Mouse (Mus musculus) ES-E14 (cell line): ENCODE measurements around the gene Abcc10. TPM values are rescaled to one million over a fixed set of nuclear protein-coding genes. Genes with fewer than 3 reads are reported as not detected.

Source experiments
- DNase-seq: peaks from one replicate; pipeline ENCODE4 v3.0.0-alpha.2; 2013; ENCODE audit warnings: low read depth, low spot score
- H3K27ac ChIP-seq: 2 replicates; pipeline ENCODE4 v1.5.1; 2012; ENCODE audit warnings: low read depth, mild to moderate bottlenecking, low read length, moderate library complexity, mixed read lengths; ENCODE audit not compliant: poor library complexity, insufficient read depth, severe bottlenecking
- H3K36me3 ChIP-seq: 2 replicates; pipeline ENCODE4 v1.6.1; 2012; ENCODE audit warnings: mild to moderate bottlenecking, low read length, moderate library complexity, mixed read lengths; ENCODE audit not compliant: control insufficient read depth, poor library complexity, insufficient read depth, severe bottlenecking
- H3K4me1 ChIP-seq, 2 experiments: fragments of 150-350 bp in 1 of 2; sonication (generic) in 1 of 2; 2 replicates each; pipeline ENCODE4 v1.6.1; 2012; ENCODE audit warnings: low read length in 2 of 2, mild to moderate bottlenecking in 1 of 2, mixed read lengths in 1 of 2; ENCODE audit not compliant: control insufficient read depth in 2 of 2, insufficient read depth in 2 of 2, poor library complexity in 1 of 2
- H3K4me3 ChIP-seq, 2 experiments: fragments of 150-350 bp in 1 of 2; sonication (generic) in 1 of 2; 2 replicates each; pipeline ENCODE4 v1.5.1; 2012; ENCODE audit warnings: low read length in 2 of 2, low read depth in 1 of 2, mild to moderate bottlenecking in 1 of 2, mixed read lengths in 1 of 2; ENCODE audit not compliant: insufficient read depth in 1 of 2, poor library complexity in 1 of 2, severe bottlenecking in 1 of 2
- H3K9ac ChIP-seq: 2 replicates; pipeline ENCODE4 v1.6.1; 2012; ENCODE audit warnings: low read depth, mild to moderate bottlenecking, low read length, mixed read lengths; ENCODE audit not compliant: poor library complexity, insufficient read depth, severe bottlenecking
- H3K9me3 ChIP-seq: fragments of 150-350 bp; sonication (generic); 2 replicates; pipeline ENCODE4 v1.6.1; 2012; ENCODE audit warnings: low read depth, mild to moderate bottlenecking, low read length; ENCODE audit not compliant: control insufficient read depth, insufficient read depth
- CHD2 ChIP-seq: IDR thresholded peaks from 2 replicates; pipeline ENCODE4 v1.6.1; 2014; ENCODE audit warnings: mild to moderate bottlenecking, low read depth, low read length, inconsistent platforms
- HCFC1 ChIP-seq: IDR thresholded peaks from 2 replicates; pipeline ENCODE4 v1.6.1; 2012; ENCODE audit warnings: low read length, inconsistent platforms, borderline replicate concordance; ENCODE audit not compliant: insufficient read depth
- MAFK ChIP-seq: IDR thresholded peaks from 2 replicates; pipeline ENCODE4 v1.6.1; 2014; ENCODE audit warnings: mild to moderate bottlenecking, low read depth, low read length, inconsistent platforms; ENCODE audit not compliant: insufficient read depth
- ZC3H11A ChIP-seq: IDR thresholded peaks from 2 replicates; pipeline ENCODE4 v1.6.1; 2012; ENCODE audit warnings: low read depth, mild to moderate bottlenecking, inconsistent platforms, low read length, borderline replicate concordance
- ZNF384 ChIP-seq: IDR thresholded peaks from 2 replicates; pipeline ENCODE4 v1.6.1; 2012; ENCODE audit warnings: low read depth, low read length, inconsistent platforms
- in situ Hi-C, 2 experiments: fragments of 600-800 bp; cut with MboI; formaldehyde crosslinking; loops; one replicate each; pipeline ENCODE4 v1.15.1; 2025; ENCODE audit warnings: low sequenced_read_pairs in 2 of 2, inconsistent platforms in 1 of 2; ENCODE audit not compliant: unreplicated experiment in 2 of 2
- total RNA-seq: library from RNA; depleted of rRNA; stranded (reverse); fragments of 300-350 nt; gene quantifications from 2 replicates; pipeline ENCODE4 v1.2.3, GENCODE M21; 2012

Gene Abcc10
- total RNA-seq, 1 experiment = 17.2 TPM

DNA sequence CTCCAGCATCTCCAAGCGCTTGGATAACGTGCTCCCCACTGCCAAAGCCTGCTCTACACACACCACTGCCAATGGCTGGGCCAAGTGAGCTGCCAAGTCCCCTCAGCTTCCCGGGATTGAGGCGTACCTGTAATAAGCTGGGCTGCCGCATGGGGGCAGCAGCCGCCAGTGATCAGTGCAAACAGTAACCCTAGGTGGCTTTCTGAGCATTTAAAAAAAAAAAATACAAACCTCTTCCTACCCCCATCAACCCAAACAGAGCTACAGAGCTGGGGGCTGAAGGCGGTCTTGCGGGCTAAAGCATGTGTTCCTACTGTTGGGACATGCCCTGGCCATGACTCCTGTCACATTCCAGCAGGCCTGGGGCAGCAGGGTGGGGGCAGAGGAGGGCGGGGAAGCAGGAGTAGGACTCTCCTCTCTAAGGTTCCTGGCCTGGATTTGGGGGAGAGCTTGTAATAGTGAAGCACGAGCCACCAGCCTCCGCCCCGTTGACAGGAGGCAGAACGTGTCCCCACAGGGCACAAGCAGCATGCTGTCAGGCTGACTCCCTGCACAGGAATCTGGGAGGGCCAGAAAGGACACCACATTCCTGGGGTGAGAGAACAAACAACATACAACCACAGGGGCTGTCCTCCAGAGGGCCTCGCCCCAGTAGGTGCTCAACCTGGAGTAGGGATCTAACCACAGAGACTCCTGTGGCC is 62.1 kb downstream of the Abcc10 start:
- Histone ChIP-seq H3K36me3 (peaks cover 65% of the 10 kb centered on the region), H3K4me1 (peaks cover 8 to 30% of the 10 kb centered on the region in 2 experiments; a peak in 3 of 4 replicates), H3K9ac (0 out of 2 replicates have a peak overlapping the region, but pooled peaks have one; percentile 11), H3K9me3 (no peaks in the 10 kb centered on the region), H3K27ac (peak overlapping the region; percentile 64; the same call in 1 of the 2 replicates), H3K4me3 (no peak overlapping the region)
- DNase-seq = peak; percentile 65
- TF ChIP-seq MAFK (no peak), ZNF384 (peak; percentile 97), ZC3H11A (peak; percentile 24; the same call in 1 of the 2 replicates), CHD2 (no peak; the same call in 1 of the 2 replicates)
- in situ Hi-C loops = no loop called here

DNA sequence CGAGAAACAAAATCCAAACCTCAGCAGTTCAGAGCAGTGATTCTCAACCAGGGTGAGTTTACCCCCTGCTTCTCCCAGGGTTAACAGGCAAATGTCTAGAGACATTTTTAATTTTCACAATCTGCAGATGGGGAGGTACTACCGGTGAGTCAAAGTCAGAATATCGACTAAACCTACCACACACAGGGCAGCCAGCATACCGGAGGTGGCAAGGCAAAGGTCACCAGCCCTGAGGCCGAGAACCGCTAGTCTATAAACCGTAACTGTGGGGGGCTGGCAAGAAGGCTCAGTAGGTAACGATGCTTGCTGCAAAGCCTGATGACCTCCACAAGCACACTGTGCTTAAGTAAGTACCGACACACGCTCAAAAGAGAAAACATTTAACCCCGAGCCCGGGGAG is 62.6 kb downstream of the Abcc10 start:
- in situ Hi-C loops = no loop called here
- Histone ChIP-seq H3K27ac (peak overlapping the region; percentile 18; the same call in 1 of the 2 replicates), H3K4me1 (peaks cover 8 to 35% of the 10 kb centered on the region in 2 experiments; a peak in 3 of 4 replicates), H3K36me3 (peaks cover 65% of the 10 kb centered on the region), H3K9ac (0 out of 2 replicates have a peak overlapping the region, but pooled peaks have one; percentile 11), H3K4me3 (no peak overlapping the region), H3K9me3 (no peaks in the 10 kb centered on the region)
- TF ChIP-seq ZC3H11A (no peak), HCFC1 (no peak), CHD2 (no peak), ZNF384 (no peak), MAFK (no peak)
- no peak for DNase-seq

DNA sequence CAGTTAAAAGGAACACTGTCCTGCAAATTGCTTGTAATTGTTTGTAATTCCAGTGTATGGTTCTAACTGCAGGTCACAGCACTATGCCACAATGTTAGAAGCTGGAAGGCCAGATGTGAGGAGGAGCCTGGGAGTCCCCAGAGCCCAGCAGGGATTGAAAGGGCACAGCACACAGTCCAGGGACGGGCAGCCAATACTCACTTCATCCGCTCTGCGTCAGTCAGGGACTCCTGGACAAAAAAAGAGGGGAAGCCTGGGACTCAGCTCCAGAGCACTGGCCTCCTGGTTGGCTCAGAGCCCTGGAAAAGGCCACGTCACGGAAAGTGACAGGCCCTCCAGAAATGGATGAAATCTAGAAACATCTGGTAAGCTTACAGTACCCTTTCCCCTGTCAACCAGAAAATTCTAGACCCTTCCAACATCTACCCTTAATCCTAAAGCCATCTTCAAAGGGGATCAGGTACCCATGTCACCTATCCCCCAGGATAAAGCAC is 65.9 kb downstream of the Abcc10 start:
- no peak for DNase-seq
- Histone ChIP-seq H3K36me3 (peaks cover 80% of the 10 kb centered on the region), H3K27ac (no peak overlapping the region), H3K4me1 (peaks cover 5 to 28% of the 10 kb centered on the region in 2 experiments; a peak in 3 of 4 replicates), H3K4me3 (no peak overlapping the region), H3K9ac (no peak overlapping the region), H3K9me3 (no peaks in the 10 kb centered on the region)
- TF ChIP-seq MAFK (no peak), CHD2 (no peak), ZNF384 (no peak), ZC3H11A (no peak), HCFC1 (no peak)
- in situ Hi-C loops = no loop called here

DNA sequence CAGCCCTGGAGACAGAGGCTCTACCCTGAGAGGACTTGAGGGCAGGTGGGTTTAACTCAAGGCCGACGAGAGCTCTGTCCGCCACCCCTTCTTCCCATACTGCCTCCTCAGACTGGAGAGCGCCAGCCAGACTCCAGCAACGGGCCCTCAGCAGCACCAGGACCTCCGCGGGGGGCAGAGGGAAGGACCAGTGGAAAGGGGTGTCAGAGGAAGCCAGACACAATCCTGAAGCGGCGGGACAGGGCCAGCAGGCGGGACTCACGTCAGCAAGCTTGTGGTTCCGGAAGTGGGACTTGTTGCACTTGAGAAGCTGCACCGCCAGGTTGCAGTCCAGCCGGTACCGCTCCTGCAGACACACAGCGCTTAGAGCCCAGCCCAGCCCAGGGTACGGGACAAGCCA is 68.5 kb downstream of the Abcc10 start:
- Histone ChIP-seq H3K36me3 (peaks cover 64% of the 10 kb centered on the region), H3K9ac (no peak overlapping the region), H3K9me3 (no peaks in the 10 kb centered on the region), H3K4me3 (no peak overlapping the region), H3K4me1 (peaks cover 0 to 14% of the 10 kb centered on the region in 2 experiments; a peak in 2 of 4 replicates), H3K27ac (no peak overlapping the region)
- DNase-seq = no peak
- in situ Hi-C loops = no loop called here
- TF ChIP-seq HCFC1 = no peak
- TF ChIP-seq CHD2 = no peak
- no peak for TF ChIP-seq MAFK
- no peak for TF ChIP-seq ZC3H11A
- TF ChIP-seq ZNF384 = no peak
